Mouse (Mus musculus) erythroblast, embryonic 14.5 days (primary cell): ENCODE measurements around the gene Gm17402.

Experiments used
- GATA1 ChIP-seq: IDR thresholded peaks from 2 replicates; pipeline ENCODE4 v1.6.1; 2012; ENCODE audit warnings: low read length, inconsistent platforms, mixed read lengths
- TAL1 ChIP-seq: IDR thresholded peaks from 3 replicates; pipeline ENCODE4 v1.6.1; 2012; ENCODE audit warnings: low read length, inconsistent platforms, mixed read lengths

GRCm38 (mm10) chr3:67367481-67367880 lies 7.5 kb downstream of the Gm17402 start:
- no peak for TF ChIP-seq GATA1
- no peak for TF ChIP-seq TAL1
